8 mouse cellular contexts compared by ENCODE assay signal in the genomic region with DNA sequence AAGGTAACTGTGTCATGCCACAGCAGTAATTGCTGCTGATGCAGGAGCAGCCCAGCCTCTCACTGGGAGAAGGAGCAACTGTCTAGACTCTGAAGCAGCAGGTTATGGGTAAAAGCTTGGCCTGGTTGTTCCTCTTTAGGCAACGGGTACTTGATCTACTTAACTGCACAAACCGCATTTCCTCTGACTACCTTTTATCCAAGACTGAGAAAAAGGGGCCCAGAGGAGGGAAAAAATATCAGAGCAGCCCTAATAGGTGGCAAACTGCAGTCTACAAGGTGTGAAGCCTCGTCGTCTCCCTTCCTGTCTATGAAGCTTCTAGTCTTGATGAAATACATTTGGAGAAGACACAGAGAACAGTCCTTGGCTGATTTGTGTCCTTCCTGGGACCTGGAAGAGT. TPM values are rescaled to one million over a fixed set of nuclear protein-coding genes. Genes with fewer than 3 reads are reported as not detected.
DNase-seq lines count a peak whose midpoint lies in the region; ATAC-seq and TF ChIP-seq lines count a peak whose summit lies in the region.

No protein-coding gene starts in this region.

- peak overlapping the region; percentile 65 for H3K9ac ChIP-seq in embryonic facial prominence, embryonic 11.5 days (replicated peaks; ENCODE audit: low read length)
- peak overlapping the region; percentile 57 for H3K9ac ChIP-seq in intestine, postnatal 0 days (ENCODE audit: low read depth, low read length)
- peak overlapping the region; percentile 68 for H3K9ac ChIP-seq in neural tube, embryonic 14.5 days (replicated peaks; ENCODE audit: low read depth, low read length)

- peak overlapping the region; percentile 99 for H3K27ac ChIP-seq in left cerebral cortex, adult 2 months
- H3K27ac ChIP-seq in embryonic facial prominence, embryonic 11.5 days (replicated peaks; ENCODE audit: low read depth, low read length): peak overlapping the region; percentile 91
- H3K27ac ChIP-seq in intestine, postnatal 0 days (ENCODE audit: low read depth, low read length): peak overlapping the region; percentile 88
- H3K27ac ChIP-seq in neural tube, embryonic 14.5 days (ENCODE audit: low read depth, low read length): peak overlapping the region; percentile 99

- DNase-seq in left cerebral cortex, adult 2 months (ENCODE audit: extremely low spot score in 1 of 2, low spot score in 2 of 2): no peak
- no peak for DNase-seq in left cerebral cortex, adult 9 months (ENCODE audit: low spot score in 2 of 2)
- DNase-seq in embryonic facial prominence, embryonic 11.5 days (ENCODE audit: low spot score): no peak
- no peak for DNase-seq in embryo, embryonic 10 days (ENCODE audit: low spot score)
- DNase-seq in left cerebral cortex, postnatal 25 days (ENCODE audit: low spot score in 2 of 2): no peak

- H3K9me3 ChIP-seq in embryonic facial prominence, embryonic 11.5 days (replicated peaks; ENCODE audit: control insufficient read depth, low read length): no peaks in the 10 kb centered on the region
- H3K9me3 ChIP-seq in intestine, postnatal 0 days (ENCODE audit: control insufficient read depth): no peaks in the 10 kb centered on the region
- H3K9me3 ChIP-seq in neural tube, embryonic 14.5 days (ENCODE audit: control insufficient read depth, low read length): no peaks in the 10 kb centered on the region

- WGBS in embryonic facial prominence, embryonic 11.5 days: 78% methylated on average over 4 of the region's 4 CpGs
- 75% methylated on average over 4 of the region's 4 CpGs for WGBS in intestine, postnatal 0 days
- WGBS in neural tube, embryonic 14.5 days: 79% methylated on average over 4 of the region's 4 CpGs

- peak overlapping the region; percentile 88 for H3K4me3 ChIP-seq in left cerebral cortex, adult 2 months
- peak overlapping the region; percentile 68 for H3K4me3 ChIP-seq in embryonic facial prominence, embryonic 11.5 days (ENCODE audit: low read depth, low read length)
- H3K4me3 ChIP-seq in intestine, postnatal 0 days (ENCODE audit: low read depth, low read length): peak overlapping the region; percentile 52
- peak overlapping the region; percentile 85 for H3K4me3 ChIP-seq in neural tube, embryonic 14.5 days (ENCODE audit: low read depth, low read length)

- H3K36me3 ChIP-seq in embryonic facial prominence, embryonic 11.5 days (replicated peaks; ENCODE audit: control insufficient read depth, insufficient read depth, low read depth, low read length): no peaks in the 10 kb centered on the region
- peaks cover 4% of the 10 kb centered on the region; the same call in 1 of the 2 replicates for H3K36me3 ChIP-seq in intestine, postnatal 0 days (ENCODE audit: control insufficient read depth, insufficient read depth)
- H3K36me3 ChIP-seq in neural tube, embryonic 14.5 days (ENCODE audit: control insufficient read depth, insufficient read depth, low read length): peaks cover 5% of the 10 kb centered on the region

- ATAC-seq in embryonic facial prominence, embryonic 11.5 days (replicated peaks; ENCODE audit: insufficient number of reproducible peaks, low FRiP score, low TSS enrichment, low read depth): no peak
- ATAC-seq in intestine, postnatal 0 days: no peak
- no peak for ATAC-seq in neural tube, embryonic 14.5 days (ENCODE audit: low read depth)
- ATAC-seq in erythroid progenitor cell, adult 5-6 weeks (replicated peaks; ENCODE audit: low FRiP score, poor library complexity, severe bottlenecking): no peak

- no peak for TF ChIP-seq CTCF in left cerebral cortex, adult 2 months (IDR thresholded peaks at IDR 0.05)
- no peak for TF ChIP-seq CTCF in intestine, postnatal 0 days (IDR thresholded peaks at IDR 0.05; ENCODE audit: low read depth)

- no peaks in the 10 kb centered on the region for H3K4me1 ChIP-seq in embryonic facial prominence, embryonic 11.5 days (ENCODE audit: control insufficient read depth, insufficient read depth, low read length)
- peaks cover 3% of the 10 kb centered on the region for H3K4me1 ChIP-seq in intestine, postnatal 0 days (replicated peaks; ENCODE audit: control insufficient read depth, insufficient read depth, low read length)
- H3K4me1 ChIP-seq in neural tube, embryonic 14.5 days (ENCODE audit: control insufficient read depth, insufficient read depth, low read length): peaks cover 19% of the 10 kb centered on the region

- no peaks in the 10 kb centered on the region for H3K27me3 ChIP-seq in embryonic facial prominence, embryonic 11.5 days (ENCODE audit: control insufficient read depth, insufficient read depth, low read length)
- H3K27me3 ChIP-seq in intestine, postnatal 0 days (replicated peaks; ENCODE audit: control insufficient read depth, insufficient read depth, low read length): no peaks in the 10 kb centered on the region
- no peaks in the 10 kb centered on the region for H3K27me3 ChIP-seq in neural tube, embryonic 14.5 days (ENCODE audit: control insufficient read depth, insufficient read depth, low read length)

- peak overlapping the region; percentile 87 for H3K4me2 ChIP-seq in embryonic facial prominence, embryonic 11.5 days (ENCODE audit: low read depth, low read length)
- H3K4me2 ChIP-seq in intestine, postnatal 0 days (replicated peaks; ENCODE audit: low read depth): peak overlapping the region; percentile 72
- H3K4me2 ChIP-seq in neural tube, embryonic 14.5 days (ENCODE audit: low read depth, low read length): peak overlapping the region; percentile 90

- intact Hi-C loops in left cerebral cortex, adult 2 months (cut with DNase I): loop anchor here (1.0 kb wide), 2 partner anchors 22 to 26 kb away; no protein-coding TSS in a partner anchor
- intact Hi-C loops in left cerebral cortex, postnatal 25 days (cut with DNase I): loop anchor here (1.0 kb wide), 2 partner anchors 22 to 26 kb away; no protein-coding TSS in a partner anchor

RNA-seq across cellular contexts. Expression of a gene that starts 0.6 kb away (rescaled TPM):
- 10 to 100 TPM; 39.0 to 40.1 TPM for total RNA-seq in left cerebral cortex, adult 2 months (2021)
- polyA plus RNA-seq in embryonic facial prominence, embryonic 11.5 days (2014; fragmentation: Nextera tagmentation; extraction: Ambion mirVana): 25.4 and 32.4 TPM in 2 replicates
- 31.6 and 34.4 TPM in 2 replicates for polyA plus RNA-seq in intestine, postnatal 0 days (2015; fragmentation: Nextera tagmentation; extraction: Ambion mirVana)
- 53.6 and 58.4 TPM in 2 replicates for polyA plus RNA-seq in neural tube, embryonic 14.5 days (2014; fragmentation: Nextera tagmentation; extraction: Ambion mirVana)
- total RNA-seq in erythroid progenitor cell, adult 5-6 weeks (2015; ENCODE audit: low replicate concordance): 5.9 and 19.5 TPM in 2 replicates
- total RNA-seq in erythroid progenitor cell, adult 5-6 weeks (2017; ENCODE audit: low replicate concordance): 3.3 and 8.6 TPM in 2 replicates
- total RNA-seq in left cerebral cortex, postnatal 25 days (2021): 10 to 100 TPM; 44.4 to 47.8 TPM

RNA-seq across cellular contexts. Expression of a gene that starts 17.1 kb away (rescaled TPM):
- 1 to 10 TPM in 1 of 2 experiments, under 1 TPM in 1; 0.16 to 1.1 TPM for total RNA-seq in left cerebral cortex, adult 2 months (2021)
- 0.21 and 0.25 TPM in 2 replicates for polyA plus RNA-seq in embryonic facial prominence, embryonic 11.5 days (2014; fragmentation: Nextera tagmentation; extraction: Ambion mirVana)
- 4.7 and 4.8 TPM in 2 replicates for polyA plus RNA-seq in intestine, postnatal 0 days (2015; fragmentation: Nextera tagmentation; extraction: Ambion mirVana)
- polyA plus RNA-seq in neural tube, embryonic 14.5 days (2014; fragmentation: Nextera tagmentation; extraction: Ambion mirVana): 0.44 and 0.95 TPM in 2 replicates
- 2.5 and 6.3 TPM in 2 replicates for total RNA-seq in erythroid progenitor cell, adult 5-6 weeks (2015; ENCODE audit: low replicate concordance)
- 1.8 TPM in 1 of 2 replicates, not detected in the other for total RNA-seq in erythroid progenitor cell, adult 5-6 weeks (2017; ENCODE audit: low replicate concordance)
- total RNA-seq in left cerebral cortex, postnatal 25 days (2021): under 1 TPM; 0.18 to 0.48 TPM

RNA-seq across cellular contexts. Expression of a gene that starts 23.0 kb away (rescaled TPM):
- total RNA-seq in left cerebral cortex, adult 2 months (2021): 10 to 100 TPM; 30.2 to 37.4 TPM
- 13.3 and 15.7 TPM in 2 replicates for polyA plus RNA-seq in embryonic facial prominence, embryonic 11.5 days (2014; fragmentation: Nextera tagmentation; extraction: Ambion mirVana)
- polyA plus RNA-seq in intestine, postnatal 0 days (2015; fragmentation: Nextera tagmentation; extraction: Ambion mirVana): 75.0 and 87.9 TPM in 2 replicates
- 27.0 and 31.6 TPM in 2 replicates for polyA plus RNA-seq in neural tube, embryonic 14.5 days (2014; fragmentation: Nextera tagmentation; extraction: Ambion mirVana)
- total RNA-seq in erythroid progenitor cell, adult 5-6 weeks (2015; ENCODE audit: low replicate concordance): 6.5 and 20.1 TPM in 2 replicates
- 9.6 and 15.3 TPM in 2 replicates for total RNA-seq in erythroid progenitor cell, adult 5-6 weeks (2017; ENCODE audit: low replicate concordance)
- 10 to 100 TPM; 32.3 to 32.9 TPM for total RNA-seq in left cerebral cortex, postnatal 25 days (2021)

RNA-seq across cellular contexts. Expression of a gene that starts 26.8 kb away (rescaled TPM):
- total RNA-seq in left cerebral cortex, adult 2 months (2021): 10 to 100 TPM; 15.8 to 16.2 TPM
- 7.2 and 10.3 TPM in 2 replicates for polyA plus RNA-seq in embryonic facial prominence, embryonic 11.5 days (2014; fragmentation: Nextera tagmentation; extraction: Ambion mirVana)
- polyA plus RNA-seq in intestine, postnatal 0 days (2015; fragmentation: Nextera tagmentation; extraction: Ambion mirVana): 18.8 and 19.2 TPM in 2 replicates
- 15.9 and 18.0 TPM in 2 replicates for polyA plus RNA-seq in neural tube, embryonic 14.5 days (2014; fragmentation: Nextera tagmentation; extraction: Ambion mirVana)
- 6.1 and 8.0 TPM in 2 replicates for total RNA-seq in erythroid progenitor cell, adult 5-6 weeks (2015; ENCODE audit: low replicate concordance)
- 0.26 and 8.5 TPM in 2 replicates for total RNA-seq in erythroid progenitor cell, adult 5-6 weeks (2017; ENCODE audit: low replicate concordance)
- 10 to 100 TPM; 11.7 to 13.0 TPM for total RNA-seq in left cerebral cortex, postnatal 25 days (2021)

RNA-seq across cellular contexts. Expression of a gene that starts 30.9 kb away (rescaled TPM):
- under 1 TPM; 0.29 to 0.37 TPM for total RNA-seq in left cerebral cortex, adult 2 months (2021)
- polyA plus RNA-seq in embryonic facial prominence, embryonic 11.5 days (2014; fragmentation: Nextera tagmentation; extraction: Ambion mirVana): 0.67 and 0.93 TPM in 2 replicates
- polyA plus RNA-seq in intestine, postnatal 0 days (2015; fragmentation: Nextera tagmentation; extraction: Ambion mirVana): 0.12 TPM in 1 of 2 replicates, not detected in the other
- 1.1 and 4.6 TPM in 2 replicates for polyA plus RNA-seq in neural tube, embryonic 14.5 days (2014; fragmentation: Nextera tagmentation; extraction: Ambion mirVana)
- 0.72 TPM in 1 of 2 replicates, not detected in the other for total RNA-seq in erythroid progenitor cell, adult 5-6 weeks (2015; ENCODE audit: low replicate concordance)
- total RNA-seq in erythroid progenitor cell, adult 5-6 weeks (2017; ENCODE audit: low replicate concordance): 0.76 TPM in 1 of 2 replicates, not detected in the other
- total RNA-seq in left cerebral cortex, postnatal 25 days (2021): under 1 TPM; 0.32 to 0.41 TPM
